Mouse (Mus musculus): Measurements from ENCODE around the gene Kxd1. TPM values are rescaled to one million over a fixed set of nuclear protein-coding genes. Genes with fewer than 3 reads are reported as not detected.

Kxd1 gene
- polyA plus RNA-seq, 1 experiment from 2014 or later: 65.8 TPM

GRCm38 (mm10) chr8:70476333-70477268 lies 51.2 kb downstream of the Kxd1 start, which contains the start of gene Klhl26:
Klhl26 (minus strand) TSS chr8:70476968.
- H3K4me3 ChIP-seq: peak within 1 kb of the TSS; percentile 83
- peak within 1 kb of the TSS; percentile 88 for H3K4me2 ChIP-seq
- H3K9me3 ChIP-seq: no peaks in the 10 kb centered on the region
- peaks cover 40% of the 10 kb centered on the region for H3K27me3 ChIP-seq (replicated peaks)
- ATAC-seq (ENCODE audit: extremely low read depth, insufficient number of reproducible peaks, low FRiP score, low TSS enrichment): peak; percentile 84
- H3K4me1 ChIP-seq: peaks cover 25% of the 10 kb centered on the region
- H3K9ac ChIP-seq: peak within 1 kb of the TSS; percentile 94
- peak within 1 kb of the TSS; percentile 67 for H3K27ac ChIP-seq (replicated peaks)
- 0 out of 2 replicates have a peak, but pooled peaks cover 3% of the 10 kb centered on the region for H3K36me3 ChIP-seq
- WGBS: under 1% methylated on average over 53 of the region's 53 CpGs

GRCm38 (mm10) chr8:70471856-70472255 lies 55.9 kb downstream of the Kxd1 start:
- Histone ChIP-seq H3K36me3 (0 out of 2 replicates have a peak, but pooled peaks cover 8% of the 10 kb centered on the region), H3K9ac (no peak overlapping the region), H3K9me3 (no peaks in the 10 kb centered on the region), H3K4me2 (no peak overlapping the region), H3K4me1 (peaks cover 53% of the 10 kb centered on the region), H3K27ac (replicated peaks) (no peak overlapping the region), H3K27me3 (replicated peaks) (no peaks in the 10 kb centered on the region), H3K4me3 (no peak overlapping the region)
- WGBS: 95% methylated on average over 7 of the region's 7 CpGs
- ATAC-seq (ENCODE audit: extremely low read depth, insufficient number of reproducible peaks, low FRiP score, low TSS enrichment): no peak

- H3K4me1 ChIP-seq: peaks cover 47% of the 10 kb centered on the region
- H3K9ac ChIP-seq: 0 out of 2 replicates have a peak overlapping the region, but pooled peaks have one; percentile 39
- no peaks in the 10 kb centered on the region for H3K9me3 ChIP-seq
- peaks cover 13% of the 10 kb centered on the region; the same call in 1 of the 2 replicates for H3K36me3 ChIP-seq
- H3K4me2 ChIP-seq: peak overlapping the region; percentile 16; the same call in 1 of the 2 replicates
- no peak for ATAC-seq (ENCODE audit: extremely low read depth, insufficient number of reproducible peaks, low FRiP score, low TSS enrichment)
- no peaks in the 10 kb centered on the region for H3K27me3 ChIP-seq (replicated peaks)
- 19% methylated on average over 2 of the region's 2 CpGs for WGBS
- H3K27ac ChIP-seq (replicated peaks): peak overlapping the region; percentile 56
- no peak overlapping the region for H3K4me3 ChIP-seq
Measured at GRCm38 (mm10) chr8:70469938-70470337, 57.8 kb downstream of the Kxd1 start.

GRCm38 (mm10) chr8:70469295-70469916 lies 58.4 kb downstream of the Kxd1 start:
- peak; percentile 24; the same call in 1 of the 2 replicates for ATAC-seq (ENCODE audit: extremely low read depth, insufficient number of reproducible peaks, low FRiP score, low TSS enrichment)
- 31% methylated on average over 10 of the region's 10 CpGs for WGBS
- Histone ChIP-seq H3K9me3 (no peaks in the 10 kb centered on the region), H3K4me3 (no peak overlapping the region), H3K9ac (peak overlapping the region; percentile 39; the same call in 1 of the 2 replicates), H3K36me3 (peaks cover 13% of the 10 kb centered on the region; the same call in 1 of the 2 replicates), H3K27me3 (replicated peaks) (no peaks in the 10 kb centered on the region), H3K27ac (replicated peaks) (peak overlapping the region; percentile 56), H3K4me2 (peak overlapping the region; percentile 16), H3K4me1 (peaks cover 46% of the 10 kb centered on the region)

GRCm38 (mm10) chr8:70468733-70469132 lies 59.0 kb downstream of the Kxd1 start:
- Histone ChIP-seq H3K9ac (0 out of 2 replicates have a peak overlapping the region, but pooled peaks have one; percentile 24), H3K9me3 (no peaks in the 10 kb centered on the region), H3K4me1 (peaks cover 47% of the 10 kb centered on the region), H3K27me3 (replicated peaks) (no peaks in the 10 kb centered on the region), H3K27ac (replicated peaks) (peak overlapping the region; percentile 56), H3K4me2 (no peak overlapping the region), H3K4me3 (no peak overlapping the region), H3K36me3 (peaks cover 13% of the 10 kb centered on the region; the same call in 1 of the 2 replicates)
- WGBS: 80% methylated on average over 4 of the region's 4 CpGs
- ATAC-seq (ENCODE audit: extremely low read depth, insufficient number of reproducible peaks, low FRiP score, low TSS enrichment): no peak

- H3K9me3 ChIP-seq: no peaks in the 10 kb centered on the region
- no peaks in the 10 kb centered on the region for H3K27me3 ChIP-seq (replicated peaks)
- no peak for ATAC-seq (ENCODE audit: extremely low read depth, insufficient number of reproducible peaks, low FRiP score, low TSS enrichment)
- no peak overlapping the region for H3K27ac ChIP-seq (replicated peaks)
- H3K4me3 ChIP-seq: no peak overlapping the region
- H3K4me1 ChIP-seq: peaks cover 53% of the 10 kb centered on the region
- peaks cover 13% of the 10 kb centered on the region; the same call in 1 of the 2 replicates for H3K36me3 ChIP-seq
- 42% methylated on average over 1 of the region's 1 CpGs for WGBS
- no peak overlapping the region for H3K4me2 ChIP-seq
- no peak overlapping the region for H3K9ac ChIP-seq
Measured at GRCm38 (mm10) chr8:70467907-70468306, 59.8 kb downstream of the Kxd1 start.

- Histone ChIP-seq H3K4me1 (peaks cover 56% of the 10 kb centered on the region), H3K9ac (peak overlapping the region; percentile 41), H3K27ac (replicated peaks) (no peak overlapping the region), H3K9me3 (no peaks in the 10 kb centered on the region), H3K4me2 (no peak overlapping the region), H3K36me3 (peaks cover 13% of the 10 kb centered on the region; the same call in 1 of the 2 replicates), H3K4me3 (no peak overlapping the region), H3K27me3 (replicated peaks) (no peaks in the 10 kb centered on the region)
- 72% methylated on average over 5 of the region's 5 CpGs for WGBS
- ATAC-seq (ENCODE audit: extremely low read depth, insufficient number of reproducible peaks, low FRiP score, low TSS enrichment): no peak
Measured at GRCm38 (mm10) chr8:70467229-70467725, 60.5 kb downstream of the Kxd1 start.

- no peak overlapping the region for H3K27ac ChIP-seq (replicated peaks)
- peaks cover 61% of the 10 kb centered on the region for H3K4me1 ChIP-seq
- no peak overlapping the region for H3K4me2 ChIP-seq
Measured at GRCm38 (mm10) chr8:70466771-70467170, 61.0 kb downstream of the Kxd1 start.

GRCm38 (mm10) chr8:70466305-70466704 lies 61.5 kb downstream of the Kxd1 start:
- no peak for ATAC-seq (ENCODE audit: extremely low read depth, insufficient number of reproducible peaks, low FRiP score, low TSS enrichment)
- no peaks in the 10 kb centered on the region for H3K9me3 ChIP-seq
- no peak overlapping the region for H3K4me2 ChIP-seq
- H3K36me3 ChIP-seq: peaks cover 13% of the 10 kb centered on the region; the same call in 1 of the 2 replicates
- H3K27me3 ChIP-seq (replicated peaks): no peaks in the 10 kb centered on the region
- H3K4me3 ChIP-seq: no peak overlapping the region
- no peak overlapping the region for H3K27ac ChIP-seq (replicated peaks)
- H3K9ac ChIP-seq: no peak overlapping the region
- H3K4me1 ChIP-seq: peaks cover 66% of the 10 kb centered on the region
- WGBS: 78% methylated on average over 4 of the region's 4 CpGs

More at GRCm38 (mm10) chr8:70466771-70467170, 61.0 kb downstream of the Kxd1 start:
- Histone ChIP-seq H3K9me3 (no peaks in the 10 kb centered on the region), H3K36me3 (peaks cover 13% of the 10 kb centered on the region; the same call in 1 of the 2 replicates), H3K4me3 (no peak overlapping the region), H3K9ac (peak overlapping the region; percentile 41), H3K27me3 (replicated peaks) (no peaks in the 10 kb centered on the region)
- 53% methylated on average over 11 of the region's 11 CpGs for WGBS
- ATAC-seq (ENCODE audit: extremely low read depth, insufficient number of reproducible peaks, low FRiP score, low TSS enrichment): no peak

- Histone ChIP-seq H3K9me3 (no peaks in the 10 kb centered on the region), H3K4me1 (peaks cover 72% of the 10 kb centered on the region), H3K27ac (replicated peaks) (no peak overlapping the region), H3K36me3 (peaks cover 11% of the 10 kb centered on the region; the same call in 1 of the 2 replicates), H3K27me3 (replicated peaks) (no peaks in the 10 kb centered on the region), H3K9ac (no peak overlapping the region), H3K4me2 (no peak overlapping the region), H3K4me3 (no peak overlapping the region)
- WGBS: 95% methylated on average over 4 of the region's 4 CpGs
- no peak for ATAC-seq (ENCODE audit: extremely low read depth, insufficient number of reproducible peaks, low FRiP score, low TSS enrichment)
Measured at GRCm38 (mm10) chr8:70465701-70466100, 62.1 kb downstream of the Kxd1 start.

GRCm38 (mm10) chr8:70464162-70464561 lies 63.6 kb downstream of the Kxd1 start:
- no peak for ATAC-seq (ENCODE audit: extremely low read depth, insufficient number of reproducible peaks, low FRiP score, low TSS enrichment)
- H3K4me2 ChIP-seq: no peak overlapping the region

More at GRCm38 (mm10) chr8:70464162-70464561, 63.6 kb downstream of the Kxd1 start:
- WGBS: 81% methylated on average over 6 of the region's 6 CpGs
- Histone ChIP-seq H3K4me3 (no peak overlapping the region), H3K27me3 (replicated peaks) (no peaks in the 10 kb centered on the region), H3K27ac (replicated peaks) (no peak overlapping the region), H3K4me1 (peaks cover 67% of the 10 kb centered on the region), H3K36me3 (peaks cover 16% of the 10 kb centered on the region), H3K9ac (no peak overlapping the region), H3K9me3 (peaks cover 3% of the 10 kb centered on the region; the same call in 1 of the 2 replicates)

Data from heart, embryonic 13.5 days (tissue).